Mouse (Mus musculus) adrenal gland, adult 2 months (tissue): ENCODE data around the gene Hsd11b1. TPM values are rescaled to one million over a fixed set of nuclear protein-coding genes. Genes with fewer than 3 reads are reported as not detected.
"Not testable (repeated sequence)": the region's sequence is repeated elsewhere in the genome, so short reads cannot be mapped to it uniquely, and the experiment has no call there.

Experiments
- DNase-seq: peaks from one replicate; pipeline ENCODE4 v3.0.0; 2021
- long read RNA-seq: library from polyadenylated mRNA; stranded (forward); transcript quantifications from one replicate; pipeline ENCODE4 v2.0.0, GENCODE M21; 2021
- polyA plus RNA-seq: library from polyadenylated mRNA; depleted of rRNA; stranded (reverse); fragments of >200 nt; gene quantifications from 2 replicates; pipeline ENCODE4 v1.2.3, GENCODE M21; 2012; rRNA removed
- total RNA-seq, 2 experiments: library from RNA; stranded (reverse); gene quantifications; 2 replicates each; pipeline ENCODE4 v1.2.3; 2021

Hsd11b1 gene
- 100 to 1,000 TPM; 114 to 135 TPM for total RNA-seq
- polyA plus RNA-seq = 56.4 and 56.8 TPM in 2 replicates
- long read RNA-seq, transcript Hsd11b1-205 (7 exons, 1,355 nt) = minor isoform, 43 of 118 reads
- long read RNA-seq, transcript Hsd11b1-201 (6 exons, 1,623 nt) = major isoform, 60 of 118 reads
- long read RNA-seq, partial matches to known transcripts = 4 of 118 reads
- long read RNA-seq, other reads (novel, unspliced or antisense) = 11 of 118 reads

GRCm38 (mm10) chr1:193263955-193264598 is at the start of gene Hsd11b1:
Hsd11b1 (minus strand) TSS chr1:193264075.
- no peak for DNase-seq

GRCm38 (mm10) chr1:193311596-193311995 is 47.7 kb upstream of the Hsd11b1 start:
- peak; percentile 35 for DNase-seq

- DNase-seq = no peak
Observed at GRCm38 (mm10) chr1:193310519-193311085, 46.7 kb upstream of the Hsd11b1 start.

- no peak for DNase-seq
Observed at GRCm38 (mm10) chr1:193309785-193310518, 46.1 kb upstream of the Hsd11b1 start.

- DNase-seq = no peak
Observed at GRCm38 (mm10) chr1:193306832-193307231, 43.0 kb upstream of the Hsd11b1 start.

- DNase-seq = no peak
Observed at GRCm38 (mm10) chr1:193305386-193305785, 41.5 kb upstream of the Hsd11b1 start.

GRCm38 (mm10) chr1:193303096-193303495 is 39.2 kb upstream of the Hsd11b1 start:
- no peak for DNase-seq

- DNase-seq = no peak
Observed at GRCm38 (mm10) chr1:193302093-193302405, 38.2 kb upstream of the Hsd11b1 start.

- no peak for DNase-seq
Observed at GRCm38 (mm10) chr1:193301216-193302092, 37.6 kb upstream of the Hsd11b1 start.

GRCm38 (mm10) chr1:193299995-193300394 is 36.1 kb upstream of the Hsd11b1 start:
- DNase-seq = no peak

GRCm38 (mm10) chr1:193298141-193298765 is 34.4 kb upstream of the Hsd11b1 start:
- peak; percentile 68 for DNase-seq

- DNase-seq = no peak
Observed at GRCm38 (mm10) chr1:193295920-193296319, 32.0 kb upstream of the Hsd11b1 start.

GRCm38 (mm10) chr1:193293926-193294325 is 30.1 kb upstream of the Hsd11b1 start:
- DNase-seq = peak; percentile 48

- DNase-seq = no peak
Observed at GRCm38 (mm10) chr1:193293039-193293438, 29.2 kb upstream of the Hsd11b1 start.

GRCm38 (mm10) chr1:193290686-193291085 is 26.8 kb upstream of the Hsd11b1 start:
- DNase-seq = no peak

GRCm38 (mm10) chr1:193289914-193290313 is 26.0 kb upstream of the Hsd11b1 start:
- DNase-seq = peak; percentile 19

- DNase-seq = no peak
Observed at GRCm38 (mm10) chr1:193289076-193289475, 25.2 kb upstream of the Hsd11b1 start.

GRCm38 (mm10) chr1:193287578-193287977 is 23.7 kb upstream of the Hsd11b1 start:
- no peak for DNase-seq

- DNase-seq = not testable (repeated sequence)
Observed at GRCm38 (mm10) chr1:193285766-193286325, 22.0 kb upstream of the Hsd11b1 start.

- DNase-seq = no peak
Observed at GRCm38 (mm10) chr1:193284228-193284779, 20.4 kb upstream of the Hsd11b1 start.

- no peak for DNase-seq
Observed at GRCm38 (mm10) chr1:193281344-193281743, 17.5 kb upstream of the Hsd11b1 start.
